Mouse (Mus musculus) layer of hippocampus, adult 6 months (tissue): Measurements from ENCODE around the gene Drd1. TPM values are rescaled to one million over a fixed set of nuclear protein-coding genes. Genes with fewer than 3 reads are reported as not detected.

ENCODE experiments used
- long read RNA-seq, 2 experiments: library from polyadenylated mRNA; unstranded; transcript quantifications; one replicate each; pipeline ENCODE4 v2.0.0; 2019 to 2020
- polyA plus RNA-seq: library from polyadenylated mRNA; unstranded; fragments of <200 nt; fragmentation: Nextera tagmentation; gene quantifications from 2 replicates; pipeline ENCODE4 v1.2.3, GENCODE M21; 2021

Gene Drd1
- 2.6 and 2.9 TPM in 2 replicates for polyA plus RNA-seq
- long read RNA-seq, experiment 1, partial matches to known transcripts: 0 of 8 reads
- long read RNA-seq, experiment 1, other reads (novel, unspliced or antisense): 6 of 8 reads
- long read RNA-seq, experiment 2, transcript Drd1-203 (2 exons, 405 nt): major isoform, 5 of 7 reads
- long read RNA-seq, experiment 2, partial matches to known transcripts: 0 of 7 reads
- long read RNA-seq, experiment 2, other reads (novel, unspliced or antisense): 0 of 7 reads

DNA sequence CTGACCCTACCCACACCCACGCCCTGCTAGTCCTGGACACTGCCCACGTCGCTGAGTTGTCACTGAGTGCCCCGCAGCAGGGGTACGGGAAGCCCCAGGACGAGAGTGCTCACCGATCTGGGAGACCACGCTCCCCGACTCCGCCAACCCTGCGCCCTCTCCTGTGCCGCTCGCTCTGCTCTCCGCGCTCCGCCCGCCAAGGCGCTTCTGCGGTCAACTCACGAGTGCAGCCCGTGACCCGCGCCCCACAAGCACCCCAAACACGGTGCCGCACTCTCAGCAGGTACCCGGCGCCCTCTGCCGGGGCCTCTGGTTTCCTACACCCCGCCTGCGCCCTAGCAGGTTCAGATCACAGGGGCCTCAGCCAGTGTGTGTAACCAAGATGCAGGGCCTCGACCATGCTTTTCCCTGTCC lies at the start of gene Drd1:
Gene Drd1, minus strand, starts transcription at position 258 of the 414 bp plus-strand sequence.

DNA sequence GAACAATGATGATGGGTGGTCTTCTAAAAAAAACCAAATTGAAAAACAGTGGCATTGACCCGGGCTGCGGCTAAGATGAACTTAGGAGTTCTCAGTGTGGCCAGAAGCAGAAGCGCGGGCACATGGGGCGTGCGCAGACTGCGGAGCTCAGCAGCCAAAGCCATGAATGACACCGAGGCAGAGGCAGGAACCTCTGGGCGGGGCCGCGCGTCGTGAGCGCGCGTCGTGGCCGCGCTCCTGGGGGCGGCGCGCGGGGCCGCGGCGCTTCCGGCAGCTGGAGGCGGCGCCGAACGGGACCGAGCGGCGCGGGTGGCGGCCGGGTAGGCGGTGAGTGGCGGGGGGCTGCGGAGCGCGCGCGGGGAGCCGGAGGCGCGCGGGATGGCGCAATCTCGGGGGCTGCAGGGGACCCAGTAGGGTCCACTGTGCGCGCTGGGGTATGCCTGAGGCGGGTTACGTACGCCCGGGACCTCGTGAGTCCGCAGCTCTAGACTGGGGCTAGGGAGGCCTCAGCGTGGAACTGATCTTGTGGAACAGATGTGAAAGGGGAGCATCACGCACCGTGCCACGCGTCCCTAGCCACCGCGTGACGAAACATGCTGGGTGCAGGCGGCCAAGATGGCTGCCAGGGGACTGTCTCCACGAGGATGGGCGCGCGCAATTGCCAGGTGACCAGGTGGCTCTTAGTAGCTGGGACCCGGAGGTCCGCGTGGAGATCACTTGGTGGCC lies 16.3 kb upstream of the Drd1 start, which contains the start of gene Sfxn1:
Gene Sfxn1, plus strand, starts transcription at position 264 of the 726 bp plus-strand sequence.

Other genes with a start within 250 kb of the Drd1 start
- gene Sfxn1, start 16.2 kb upstream of the Drd1 start, polyA plus RNA-seq: 53.8 and 55.4 TPM in 2 replicates
- gene Hrh2, start 136.4 kb upstream of the Drd1 start, polyA plus RNA-seq: 1.0 and 1.2 TPM in 2 replicates